Mouse (Mus musculus) ovary, postnatal 14 days (tissue): ENCODE results near the gene Hes7.
"Not testable (repeated sequence)": the region's sequence is repeated elsewhere in the genome, so short reads cannot be mapped to it uniquely, and the experiment has no call there.

Experiments used
- DNase-seq: peaks from one replicate; pipeline ENCODE4 v3.0.0; 2022; ENCODE audit warnings: low spot score

Hes7 gene

GRCm38 (mm10) chr11:69088103-69088855 is 31.9 kb upstream of the Hes7 start, which contains the start of gene Vamp2:
Gene Vamp2 (plus strand): TSS chr11:69088490.
- peak; percentile 86 for DNase-seq

DNA sequence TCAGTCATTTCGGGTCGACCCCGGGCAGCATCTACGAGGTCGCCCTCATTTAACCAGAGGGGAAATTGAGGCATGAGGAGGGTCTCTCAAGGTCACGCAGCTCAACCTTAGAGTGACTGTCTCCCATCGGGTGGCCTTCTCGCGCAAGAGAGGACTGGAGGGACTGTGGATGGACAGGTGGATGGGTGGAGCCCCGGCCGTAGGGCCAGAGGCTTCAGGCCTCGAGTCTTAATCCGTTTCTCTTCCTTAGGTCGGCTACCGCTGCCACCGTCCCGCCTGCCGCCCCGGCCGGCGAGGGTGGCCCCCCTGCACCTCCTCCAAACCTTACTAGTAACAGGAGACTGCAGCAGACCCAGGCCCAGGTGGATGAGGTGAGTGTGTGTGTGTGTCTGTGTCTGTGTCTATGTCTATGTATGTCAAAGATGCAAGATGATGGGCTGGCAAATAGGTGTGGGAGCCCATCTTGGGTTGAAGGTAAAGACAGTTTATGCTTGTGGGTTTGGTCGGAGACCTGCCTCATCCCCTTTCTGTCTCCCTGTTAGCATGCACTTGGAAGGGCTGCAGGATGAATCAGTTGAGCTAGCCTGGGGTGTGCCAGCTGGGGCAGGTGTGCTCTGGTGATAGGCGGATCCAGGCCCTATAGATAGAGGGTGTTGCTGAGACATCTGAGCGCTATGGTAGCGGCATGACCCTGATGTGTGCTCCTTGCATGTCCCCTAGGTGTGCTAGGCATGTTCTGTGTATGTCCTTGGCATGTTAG is 31.2 kb upstream of the Hes7 start:
- no peak for DNase-seq

DNA sequence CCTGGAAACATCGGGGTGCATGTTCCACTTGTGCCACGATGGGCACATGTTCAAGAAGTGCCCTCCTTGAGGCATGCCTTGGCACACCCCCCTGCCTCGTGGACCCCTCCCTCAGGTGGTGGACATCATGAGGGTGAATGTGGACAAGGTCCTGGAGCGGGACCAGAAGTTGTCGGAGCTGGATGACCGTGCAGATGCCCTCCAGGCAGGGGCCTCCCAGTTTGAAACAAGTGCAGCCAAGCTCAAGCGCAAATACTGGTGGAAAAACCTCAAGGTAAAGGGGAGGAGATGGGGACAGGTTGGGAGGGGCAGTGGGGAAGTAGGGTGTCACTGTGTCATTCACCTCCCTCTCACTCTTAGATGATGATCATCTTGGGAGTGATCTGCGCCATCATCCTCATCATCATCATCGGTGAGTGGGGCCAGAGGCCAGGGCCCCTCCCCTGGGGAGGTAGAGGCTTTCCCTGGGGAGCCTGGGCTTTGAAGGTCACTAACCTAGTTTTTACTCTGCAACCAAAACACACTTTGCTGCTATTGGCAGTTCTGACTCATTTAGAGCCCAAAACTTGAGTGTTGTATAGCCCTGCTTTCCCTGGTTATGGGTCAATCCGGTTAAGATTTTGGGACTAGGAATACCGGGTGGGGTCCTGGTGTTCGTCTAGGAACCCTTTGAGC is 30.5 kb upstream of the Hes7 start:
- no peak for DNase-seq

- DNase-seq = no peak
These were observed 29.8 kb upstream of the Hes7 start for GRCm38 (mm10) chr11:69090367-69090766.

- no peak for DNase-seq
These were observed 28.4 kb upstream of the Hes7 start for GRCm38 (mm10) chr11:69091566-69092385.

GRCm38 (mm10) chr11:69092386-69092751 is 27.8 kb upstream of the Hes7 start:
- DNase-seq = peak; percentile 87

DNA sequence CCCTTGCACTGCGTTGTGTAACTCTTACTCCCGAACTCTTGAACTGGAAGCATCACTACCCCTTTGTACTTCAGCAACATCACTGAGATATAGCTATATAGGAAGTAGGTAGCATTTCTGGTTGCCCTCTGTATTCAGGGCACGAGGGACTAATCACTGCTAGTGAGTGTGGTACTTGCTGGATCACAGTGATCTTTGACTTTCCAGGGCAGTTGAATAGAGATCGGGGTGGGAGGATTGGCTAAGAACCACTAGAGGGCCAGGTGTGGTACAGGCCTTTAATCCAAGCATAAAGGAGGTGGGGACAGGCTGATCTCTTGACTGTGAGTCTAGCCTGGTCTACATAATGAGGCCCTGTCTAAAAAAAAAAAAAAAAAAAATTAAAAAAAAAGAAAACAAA is 27.3 kb upstream of the Hes7 start:
- no peak for DNase-seq

DNA sequence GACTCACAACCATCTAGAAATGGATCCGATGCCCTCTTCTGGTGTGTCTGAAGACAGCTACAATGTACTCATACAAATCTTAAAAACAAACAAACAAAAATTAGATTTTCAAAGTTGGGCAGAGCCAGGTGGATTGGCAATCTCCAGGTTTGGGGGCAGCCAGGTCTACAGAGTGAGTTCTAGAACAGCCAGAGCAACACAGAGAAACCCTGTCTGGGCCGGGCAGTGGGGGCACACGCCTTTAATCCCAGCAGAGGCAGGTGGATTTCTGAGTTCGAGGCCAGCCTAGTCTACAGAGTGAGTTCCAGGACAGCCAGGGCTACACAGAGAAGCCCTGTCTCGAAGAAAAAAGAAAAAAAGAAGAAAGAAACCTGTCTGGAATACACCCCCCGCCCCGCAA is 26.3 kb upstream of the Hes7 start:
- DNase-seq = not testable (repeated sequence)

- peak; percentile 94 for DNase-seq
These were observed 25.3 kb upstream of the Hes7 start, which contains the start of gene Per1 for GRCm38 (mm10) chr11:69094697-69095429. Gene Per1 (plus strand): TSS chr11:69095217.

GRCm38 (mm10) chr11:69095511-69096231 is 24.5 kb upstream of the Hes7 start:
- no peak for DNase-seq

GRCm38 (mm10) chr11:69096360-69096986 is 23.7 kb upstream of the Hes7 start:
- no peak for DNase-seq

DNA sequence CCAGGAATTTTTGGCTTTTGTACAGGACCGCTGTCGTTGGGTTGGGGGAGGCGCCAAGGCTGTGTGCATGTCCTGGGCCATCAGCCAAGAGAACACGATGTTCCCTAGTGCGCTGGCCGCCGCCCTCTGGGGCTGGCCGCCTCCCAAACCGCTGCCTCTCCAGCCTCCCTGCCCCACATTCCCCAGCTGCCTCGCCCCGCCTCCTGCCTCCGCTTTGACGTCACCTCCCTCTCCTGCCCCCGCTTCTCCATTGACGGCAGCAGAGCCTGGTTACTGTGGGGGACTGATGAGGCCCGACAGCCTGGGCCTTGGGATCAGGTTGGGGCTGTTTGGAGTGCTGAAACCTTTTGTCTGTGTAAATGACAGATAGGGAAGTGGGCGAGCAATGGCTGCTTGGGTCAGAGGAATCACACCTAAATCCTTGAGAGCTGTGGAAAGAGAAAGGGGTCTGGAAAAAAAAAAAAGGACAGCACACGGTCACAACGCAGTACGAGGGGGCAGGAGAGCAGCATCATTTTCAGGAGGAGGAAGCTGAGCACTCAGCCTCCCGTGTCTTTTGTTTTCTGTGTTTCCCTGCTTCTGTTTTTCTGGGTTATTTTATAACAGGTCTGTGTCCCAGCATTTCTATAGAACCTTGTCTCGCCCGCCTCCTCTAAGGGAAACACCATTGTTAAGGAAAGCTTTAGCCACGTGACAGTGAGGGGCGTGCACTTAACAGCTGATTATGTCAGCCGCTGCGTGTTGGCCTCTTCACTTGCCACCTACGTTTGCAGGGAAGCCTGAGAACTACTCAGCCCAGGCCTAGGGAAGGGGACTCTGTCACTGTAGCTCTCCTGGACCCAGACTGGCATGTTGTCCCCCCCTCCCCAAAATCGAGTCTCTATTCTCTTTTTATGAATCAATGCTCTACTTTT is 23.0 kb upstream of the Hes7 start:
- peak; percentile 100 for DNase-seq

GRCm38 (mm10) chr11:69098039-69098761 is 22.0 kb upstream of the Hes7 start:
- no peak for DNase-seq

GRCm38 (mm10) chr11:69098762-69099091 is 21.5 kb upstream of the Hes7 start:
- DNase-seq = peak; percentile 96

- DNase-seq = peak; percentile 68
These were observed 20.9 kb upstream of the Hes7 start for GRCm38 (mm10) chr11:69099177-69099914.

DNA sequence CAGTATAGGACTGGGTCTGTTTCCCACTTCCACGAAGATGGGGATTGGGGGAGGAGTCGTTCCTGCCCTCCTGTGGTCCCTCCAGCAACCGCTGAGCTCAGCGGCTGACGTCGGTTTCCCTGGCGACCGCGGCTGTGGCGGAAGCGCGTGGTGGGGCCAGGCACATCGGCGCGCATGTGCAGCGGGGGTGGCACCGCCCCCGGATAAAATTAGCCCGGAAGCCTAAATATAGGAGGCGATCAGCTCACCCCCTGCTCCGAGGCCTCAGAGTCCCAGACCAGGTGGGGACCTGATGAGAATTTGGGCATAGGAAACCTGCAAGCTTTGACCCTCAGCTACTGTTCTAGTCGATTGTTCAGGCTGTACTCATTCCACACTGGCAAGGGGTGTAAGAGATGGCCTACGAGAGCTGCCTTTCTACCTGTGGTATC is 20.3 kb upstream of the Hes7 start:
- DNase-seq = peak; percentile 76

DNA sequence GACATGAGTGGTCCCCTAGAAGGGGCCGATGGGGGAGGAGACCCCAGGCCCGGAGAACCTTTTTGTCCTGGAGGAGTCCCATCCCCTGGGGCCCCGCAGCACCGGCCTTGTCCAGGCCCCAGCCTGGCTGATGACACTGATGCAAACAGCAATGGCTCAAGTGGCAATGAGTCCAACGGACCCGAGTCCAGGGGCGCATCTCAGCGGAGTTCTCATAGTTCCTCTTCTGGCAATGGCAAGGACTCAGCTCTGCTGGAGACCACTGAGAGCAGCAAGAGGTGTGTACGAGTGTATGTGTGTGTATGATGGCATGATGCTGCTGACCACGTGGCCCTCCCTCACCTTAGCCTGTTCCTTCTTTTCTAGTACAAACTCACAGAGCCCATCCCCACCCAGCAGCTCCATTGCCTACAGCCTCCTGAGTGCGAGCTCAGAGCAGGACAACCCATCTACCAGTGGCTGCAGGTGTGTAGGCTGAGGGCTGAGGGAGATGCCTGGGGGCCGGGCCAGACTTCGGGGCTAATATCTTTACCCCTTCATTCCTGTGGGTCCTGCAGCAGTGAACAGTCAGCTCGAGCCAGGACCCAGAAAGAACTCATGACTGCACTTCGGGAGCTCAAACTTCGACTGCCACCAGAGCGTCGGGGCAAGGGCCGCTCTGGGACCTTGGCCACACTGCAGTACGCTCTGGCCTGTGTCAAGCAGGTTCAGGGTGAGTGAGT is 19.4 kb upstream of the Hes7 start:
- no peak for DNase-seq
